Mouse (Mus musculus) spleen, adult 2 months (tissue): ENCODE results near the gene Ptprg. TPM values are rescaled to one million over a fixed set of nuclear protein-coding genes. Genes with fewer than 3 reads are reported as not detected.

Experiments
- DNase-seq, 2 experiments: peaks; one replicate each; pipeline versions ENCODE4 v3.0.0 to v3.0.0-alpha.2; 2012 to 2021; ENCODE audit warnings: low spot score in 2 of 2, low read depth in 1 of 2
- H3K27ac ChIP-seq: fragments of 200-500 bp; 2 replicates; pipeline ENCODE4 v1.5.1; 2012; ENCODE audit warnings: low read length, inconsistent platforms; ENCODE audit not compliant: insufficient read depth
- H3K27me3 ChIP-seq: fragments of 200-500 bp; 2 replicates; pipeline ENCODE4 v1.6.1; 2012; ENCODE audit warnings: mild to moderate bottlenecking, moderate library complexity, low read length, inconsistent platforms; ENCODE audit not compliant: control insufficient read depth, insufficient read depth
- H3K36me3 ChIP-seq: fragments of 200-500 bp; 2 replicates; pipeline ENCODE4 v1.6.1; 2012; ENCODE audit warnings: mild to moderate bottlenecking, low read length, inconsistent platforms; ENCODE audit not compliant: control insufficient read depth, insufficient read depth
- H3K4me1 ChIP-seq: fragments of 200-500 bp; 2 replicates; pipeline ENCODE4 v1.6.1; 2011; ENCODE audit warnings: inconsistent platforms; ENCODE audit not compliant: control insufficient read depth, insufficient read depth, insufficient read length
- H3K4me3 ChIP-seq: fragments of 200-500 bp; 2 replicates; pipeline ENCODE4 v1.5.1; 2011; ENCODE audit warnings: mild to moderate bottlenecking, inconsistent platforms; ENCODE audit not compliant: insufficient read depth, insufficient read length; ENCODE audit errors: extremely low read depth
- CTCF ChIP-seq: fragments of 200-500 bp; IDR thresholded peaks from 2 replicates; pipeline ENCODE4 v1.5.1; 2011; ENCODE audit warnings: mild to moderate bottlenecking, inconsistent platforms; ENCODE audit not compliant: insufficient read depth, insufficient read length, insufficient replicate concordance; ENCODE audit errors: extremely low read depth
- POLR2A ChIP-seq: fragments of 200-500 bp; IDR thresholded peaks from 2 replicates; pipeline ENCODE4 v1.6.1; 2011; ENCODE audit warnings: low read depth, low read length, inconsistent platforms
- WGBS: fragments of 180-500 bp; shearing (Covaris S2); methylation state at CpG from one replicate; pipeline ENCODE4 v1.1.7; 2018; 5-methylcytosine and 5-hydroxymethylcytosine counted together
- polyA plus RNA-seq: library from polyadenylated mRNA; depleted of rRNA; stranded (reverse); fragments of >200 nt; gene quantifications from 2 replicates; pipeline ENCODE4 v1.2.3, GENCODE M21; 2012

The Ptprg gene
- polyA plus RNA-seq, 1 experiment: 4.9 TPM

DNA sequence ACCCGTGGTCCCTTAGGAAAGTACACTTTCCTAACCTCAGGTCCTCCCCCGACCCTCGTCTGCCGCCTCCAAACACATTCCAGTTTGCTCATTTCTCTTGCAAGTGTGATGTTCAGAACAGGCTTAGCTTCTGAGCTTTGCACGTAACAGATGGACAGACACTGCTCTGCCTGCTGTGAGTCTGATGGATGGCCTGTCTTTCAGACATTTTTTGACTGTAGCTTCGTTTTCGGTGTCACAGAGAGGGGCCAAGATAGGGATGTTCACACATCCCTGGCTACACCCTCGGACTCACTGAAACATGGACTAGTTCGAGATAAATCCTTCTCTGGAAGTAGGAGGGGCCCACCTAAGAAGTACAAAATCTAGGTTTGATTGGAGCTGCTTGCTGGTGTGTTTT is 339.3 kb downstream of the Ptprg start:
- no peak for TF ChIP-seq CTCF
- TF ChIP-seq POLR2A: no peak
- no peak overlapping the region for H3K27ac ChIP-seq
- H3K4me1 ChIP-seq: no peaks in the 10 kb centered on the region
- WGBS: 68% methylated on average over 9 of the region's 9 CpGs
- H3K27me3 ChIP-seq: no peaks in the 10 kb centered on the region
- H3K36me3 ChIP-seq: no peaks in the 10 kb centered on the region
- H3K4me3 ChIP-seq: no peak overlapping the region
- no peak for DNase-seq

DNA sequence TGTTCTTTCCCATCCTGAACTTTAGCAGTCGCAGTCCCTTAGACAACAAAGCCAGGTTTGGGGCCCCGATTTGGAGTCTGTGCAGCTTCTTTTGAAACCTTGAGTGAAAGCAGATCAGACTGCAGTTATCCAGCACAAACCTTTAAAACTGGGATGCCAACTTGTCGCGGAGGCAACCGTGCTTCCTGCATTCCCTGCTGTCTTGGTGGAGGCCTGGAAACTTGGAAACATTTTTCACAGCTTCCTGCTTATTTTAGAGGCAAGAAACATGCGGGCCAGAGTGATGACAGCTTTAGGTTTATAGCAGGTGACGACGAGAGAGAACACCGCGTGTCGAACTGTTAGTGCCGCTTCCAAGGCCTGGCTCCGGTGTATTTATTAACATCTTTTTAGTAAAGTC is 342.2 kb downstream of the Ptprg start:
- H3K4me1 ChIP-seq: no peaks in the 10 kb centered on the region
- H3K27ac ChIP-seq: no peak overlapping the region
- 88% methylated on average over 13 of the region's 13 CpGs for WGBS
- H3K36me3 ChIP-seq: no peaks in the 10 kb centered on the region
- DNase-seq: no peak
- H3K27me3 ChIP-seq: no peaks in the 10 kb centered on the region
- no peak for TF ChIP-seq CTCF
- no peak for TF ChIP-seq POLR2A
- no peak overlapping the region for H3K4me3 ChIP-seq

DNA sequence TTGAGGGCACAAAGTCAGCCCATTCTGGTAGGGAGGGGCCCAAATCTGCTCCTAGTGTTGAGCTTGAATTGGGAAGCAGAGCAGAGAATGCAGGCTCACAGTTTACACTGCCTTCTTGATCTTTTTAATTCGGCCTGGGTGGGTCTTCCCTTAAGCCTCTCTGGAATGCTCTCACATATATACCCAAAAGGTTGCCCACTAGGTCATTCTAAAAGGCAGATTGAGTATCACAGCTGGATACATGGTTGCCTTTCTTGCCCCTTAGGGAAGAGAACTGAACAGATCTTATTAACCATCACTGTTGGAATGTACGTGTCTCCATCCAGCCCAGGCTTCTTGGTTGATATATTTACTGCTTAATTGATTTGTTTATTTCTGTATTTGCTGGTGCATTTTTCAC is 349.5 kb downstream of the Ptprg start:
- TF ChIP-seq POLR2A: no peak
- TF ChIP-seq CTCF: no peak
- H3K27me3 ChIP-seq: no peaks in the 10 kb centered on the region
- no peak overlapping the region for H3K4me3 ChIP-seq
- 80% methylated on average over 2 of the region's 2 CpGs for WGBS
- H3K36me3 ChIP-seq: no peaks in the 10 kb centered on the region
- no peak overlapping the region for H3K27ac ChIP-seq
- no peaks in the 10 kb centered on the region for H3K4me1 ChIP-seq
- no peak for DNase-seq

DNA sequence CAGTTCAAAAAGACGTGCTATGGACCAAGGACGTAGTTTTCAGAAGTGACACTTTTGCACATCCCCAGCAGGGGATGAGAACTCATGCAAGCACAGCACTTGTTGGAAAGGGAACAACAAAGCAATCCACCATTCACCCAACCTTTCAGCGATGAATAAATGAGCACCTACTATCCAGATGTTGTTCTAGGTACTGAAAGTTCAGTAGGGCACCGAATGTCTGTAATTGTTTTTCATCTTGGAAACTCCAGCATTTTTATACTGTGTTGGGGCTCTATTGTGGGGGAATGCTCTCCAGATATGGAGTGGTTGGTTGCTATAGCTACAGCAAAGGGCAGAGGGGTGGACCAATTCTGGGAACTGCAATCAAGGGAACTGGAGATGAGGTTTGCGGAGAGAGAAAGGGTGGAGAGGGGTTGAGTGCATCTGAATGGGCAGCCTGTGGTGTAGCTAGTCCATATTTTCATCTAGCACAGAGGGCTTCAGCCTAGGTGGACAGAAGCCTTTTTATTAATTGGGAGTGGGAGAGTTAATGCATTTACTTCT is 352.9 kb downstream of the Ptprg start:
- WGBS: 84% methylated on average over 5 of the region's 5 CpGs
- no peak overlapping the region for H3K27ac ChIP-seq
- no peak for DNase-seq
- H3K27me3 ChIP-seq: no peaks in the 10 kb centered on the region
- H3K4me3 ChIP-seq: no peak overlapping the region
- H3K36me3 ChIP-seq: no peaks in the 10 kb centered on the region
- H3K4me1 ChIP-seq: no peaks in the 10 kb centered on the region
- TF ChIP-seq POLR2A (no peak), CTCF (no peak)

DNA sequence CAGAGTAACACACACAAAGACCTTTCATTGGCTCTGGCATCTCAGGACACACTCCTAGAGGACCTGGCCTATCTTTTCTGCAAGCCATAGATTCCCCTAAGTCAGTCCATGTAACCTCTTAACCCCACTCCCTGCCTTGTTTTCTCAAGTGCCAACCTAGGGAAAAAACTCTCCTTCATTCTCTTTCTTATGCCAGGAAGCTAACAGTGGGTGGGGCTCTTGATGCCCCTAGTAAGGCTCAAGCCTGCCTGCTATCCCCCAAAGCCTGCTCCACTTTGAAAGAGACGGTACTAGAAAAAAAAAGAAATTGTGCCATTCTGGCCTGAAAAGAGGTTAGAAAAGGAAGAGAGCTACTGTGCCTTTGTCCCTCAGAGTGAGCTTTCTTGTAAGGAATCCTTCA is 358.9 kb downstream of the Ptprg start:
- TF ChIP-seq CTCF (no peak), POLR2A (no peak)
- Histone ChIP-seq H3K4me1 (no peaks in the 10 kb centered on the region), H3K4me3 (no peak overlapping the region), H3K27ac (no peak overlapping the region), H3K27me3 (no peaks in the 10 kb centered on the region), H3K36me3 (no peaks in the 10 kb centered on the region)
- WGBS: 83% methylated on average over 1 of the region's 1 CpGs
- no peak for DNase-seq

DNA sequence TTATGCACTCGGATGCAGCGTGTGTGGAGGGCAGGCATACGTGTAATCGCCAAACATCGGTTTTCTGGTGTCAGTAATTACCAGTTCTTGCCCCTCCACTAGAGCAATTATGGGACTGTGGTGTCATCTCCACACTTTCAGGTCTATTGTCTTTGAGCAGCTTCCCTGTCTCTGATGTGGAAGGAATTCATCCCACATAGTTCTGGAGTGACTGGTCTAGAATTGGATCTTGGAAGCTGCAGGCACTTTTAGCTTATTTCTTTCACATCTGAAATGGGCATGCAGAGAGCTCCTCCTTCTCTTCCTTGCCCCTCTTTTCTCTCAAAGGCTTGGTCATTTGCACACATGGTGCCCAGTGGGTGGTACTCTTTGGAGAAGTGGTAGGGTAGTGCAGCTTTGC is 363.9 kb downstream of the Ptprg start:
- 89% methylated on average over 5 of the region's 5 CpGs for WGBS
- no peak for TF ChIP-seq CTCF
- TF ChIP-seq POLR2A: no peak
- DNase-seq: no peak
- Histone ChIP-seq H3K27ac (no peak overlapping the region), H3K4me1 (no peaks in the 10 kb centered on the region), H3K27me3 (no peaks in the 10 kb centered on the region), H3K4me3 (no peak overlapping the region), H3K36me3 (no peaks in the 10 kb centered on the region)

DNA sequence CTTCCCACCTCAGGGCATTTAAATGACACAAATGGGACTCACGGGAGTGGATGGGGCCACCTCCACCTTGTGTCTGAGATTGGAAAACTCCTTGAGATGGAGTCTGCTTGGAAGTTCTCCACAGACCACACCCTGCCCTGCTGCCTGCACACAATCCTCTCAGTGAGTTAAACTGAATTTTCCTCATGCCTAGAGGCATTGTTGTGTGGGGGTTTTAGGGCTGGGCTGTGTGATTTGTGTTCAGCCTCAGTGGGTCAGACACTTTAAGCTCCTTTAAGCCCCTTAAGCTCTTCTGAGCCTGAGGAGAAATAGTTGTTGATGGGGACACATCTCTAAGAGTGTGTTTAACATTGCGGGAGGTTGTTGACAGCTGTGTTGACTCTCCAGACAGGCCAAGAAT is 375.2 kb downstream of the Ptprg start:
- H3K27me3 ChIP-seq: no peaks in the 10 kb centered on the region
- H3K4me1 ChIP-seq: no peaks in the 10 kb centered on the region
- H3K36me3 ChIP-seq: no peaks in the 10 kb centered on the region
- H3K27ac ChIP-seq: no peak overlapping the region
- no peak for DNase-seq
- no peak for TF ChIP-seq CTCF
- no peak for TF ChIP-seq POLR2A
- 89% methylated on average over 2 of the region's 2 CpGs for WGBS
- no peak overlapping the region for H3K4me3 ChIP-seq
